Mouse (Mus musculus): ENCODE results near the gene Metrn. TPM values are rescaled to one million over a fixed set of nuclear protein-coding genes. Genes with fewer than 3 reads are reported as not detected.

Gene Metrn
- total RNA-seq, 2 experiments from 2014 or later = 1.3 to 3.2 TPM

DNA sequence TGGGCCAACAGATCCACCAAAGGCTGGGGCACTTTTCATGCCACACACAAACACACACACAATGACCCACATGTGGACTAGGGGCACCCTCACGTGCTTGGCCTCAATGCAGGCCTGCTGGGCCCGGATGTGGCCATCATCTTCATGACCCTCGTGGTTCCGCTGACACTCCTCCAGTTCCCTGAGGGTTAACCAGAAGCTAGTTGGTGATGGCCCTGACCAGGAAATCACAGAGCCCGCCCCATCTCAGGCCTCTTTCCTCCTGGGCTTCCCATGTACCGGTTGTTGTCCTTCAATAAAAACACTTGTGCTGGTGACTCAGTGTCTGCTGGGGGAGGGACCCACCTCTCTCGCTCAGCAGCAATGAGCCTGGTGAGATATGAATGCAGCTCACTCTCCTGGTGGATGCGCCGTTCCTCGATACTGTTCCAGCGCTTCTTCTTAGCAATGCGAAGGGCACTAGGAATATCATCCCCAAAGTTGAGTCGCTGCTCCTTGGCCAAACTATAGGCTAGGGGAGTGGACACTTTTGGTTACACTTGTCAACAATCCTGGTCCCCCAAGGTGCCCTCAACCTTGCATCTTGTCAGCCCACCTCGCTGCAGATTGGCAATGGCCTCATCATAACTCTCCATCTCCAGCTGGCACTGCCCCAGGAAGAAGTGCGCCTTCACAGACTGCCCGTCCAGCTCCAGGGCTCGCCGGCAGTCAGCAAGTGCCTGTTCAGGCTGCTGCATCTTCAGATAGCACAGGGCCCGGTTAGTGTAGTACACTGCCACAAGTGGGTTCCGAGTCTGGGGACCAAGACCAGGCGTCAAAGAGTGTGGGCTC lies 34.7 kb upstream of the Metrn start:
- no peak for ATAC-seq (replicated peaks; ENCODE audit: low FRiP score, poor library complexity, severe bottlenecking)

DNA sequence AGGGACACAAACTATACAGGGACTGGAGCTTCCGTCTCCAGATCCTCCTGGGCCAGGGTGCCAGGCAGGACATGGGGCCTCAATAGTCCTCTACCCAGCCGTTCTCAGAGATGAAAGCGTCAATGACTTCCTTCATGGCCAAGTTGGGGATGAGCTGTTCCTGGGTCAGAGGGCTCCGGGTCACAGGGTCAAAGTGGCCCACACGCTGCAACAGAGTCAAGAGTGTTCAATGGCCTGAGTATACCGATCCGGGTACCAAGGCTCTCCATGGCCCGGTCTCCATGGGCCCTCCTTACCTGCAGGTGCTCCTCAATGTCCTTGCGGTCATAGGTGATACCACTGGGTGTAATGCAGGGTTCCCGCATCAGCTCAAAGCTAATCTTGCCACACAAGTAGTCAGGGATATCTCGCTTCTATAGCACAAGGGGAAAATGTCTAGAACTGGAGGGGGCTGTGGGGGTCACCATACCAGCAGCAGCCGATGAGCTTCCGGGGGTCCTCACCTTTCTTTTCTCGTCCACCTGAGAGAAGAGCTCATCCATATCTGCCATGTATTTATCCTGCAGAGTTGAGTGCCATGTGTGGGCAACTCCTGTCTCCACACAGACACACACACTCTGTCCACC lies 34.0 kb upstream of the Metrn start:
- no peak for ATAC-seq (replicated peaks; ENCODE audit: low FRiP score, poor library complexity, severe bottlenecking)

- ATAC-seq (replicated peaks; ENCODE audit: low FRiP score, poor library complexity, severe bottlenecking) = no peak
These were observed 33.3 kb upstream of the Metrn start for GRCm38 (mm10) chr17:25830200-25830753.

- ATAC-seq (replicated peaks; ENCODE audit: low FRiP score, poor library complexity, severe bottlenecking) = no peak
These were observed 32.7 kb upstream of the Metrn start for GRCm38 (mm10) chr17:25829558-25830017.

GRCm38 (mm10) chr17:25828712-25829557 lies 32.0 kb upstream of the Metrn start, which contains the start of gene Jmjd8:
Gene Jmjd8 (plus strand): TSS chr17:25828867.
- peak; percentile 50 for ATAC-seq (replicated peaks; ENCODE audit: low FRiP score, poor library complexity, severe bottlenecking)

DNA sequence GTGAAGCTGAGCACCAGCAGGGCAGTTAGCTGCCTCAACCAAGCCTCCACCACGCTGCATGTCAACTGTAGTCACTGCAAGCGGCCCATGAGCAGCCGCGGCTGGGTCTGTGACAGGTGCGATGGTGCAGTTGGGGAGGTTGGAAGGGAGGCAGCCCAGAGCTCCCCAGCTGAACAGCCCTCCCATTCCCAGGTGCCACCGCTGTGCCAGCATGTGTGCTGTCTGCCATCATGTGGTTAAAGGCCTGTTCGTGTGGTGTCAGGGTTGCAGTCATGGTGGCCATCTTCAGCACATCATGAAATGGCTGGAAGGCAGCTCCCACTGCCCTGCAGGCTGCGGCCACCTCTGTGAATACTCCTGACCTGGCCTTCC lies 31.3 kb upstream of the Metrn start:
- ATAC-seq (replicated peaks; ENCODE audit: low FRiP score, poor library complexity, severe bottlenecking) = no peak

DNA sequence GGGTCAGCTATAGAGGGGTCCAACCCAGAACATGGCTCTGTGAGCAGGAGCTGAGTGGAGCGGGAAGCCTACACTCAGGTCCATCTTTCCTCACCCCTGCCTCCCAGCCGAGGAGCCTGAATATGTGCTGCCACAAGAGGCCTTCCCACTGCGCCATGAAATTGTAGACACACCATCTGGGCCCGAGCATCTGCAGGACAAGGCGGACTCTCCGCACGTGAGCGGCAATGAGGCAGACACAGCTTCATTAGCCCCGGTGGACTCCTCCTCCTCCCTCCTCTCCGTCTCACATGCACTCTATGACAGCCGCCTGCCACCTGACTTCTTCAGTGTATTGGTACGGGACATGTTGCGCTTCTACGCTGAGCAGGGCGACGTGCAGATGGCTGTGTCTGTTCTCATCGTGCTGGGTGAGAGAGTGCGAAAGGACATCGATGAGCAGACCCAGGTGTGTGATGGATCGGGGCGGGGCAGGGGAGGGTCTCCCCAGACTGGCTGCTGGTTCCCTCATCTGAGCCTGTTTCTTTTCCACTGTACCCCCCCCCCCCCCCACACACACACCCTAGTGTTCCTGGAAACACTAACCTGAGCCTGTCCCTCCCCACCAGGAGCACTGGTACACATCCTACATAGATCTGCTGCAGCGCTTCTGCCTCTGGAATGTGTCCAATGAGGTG lies 30.7 kb upstream of the Metrn start:
- no peak for ATAC-seq (replicated peaks; ENCODE audit: low FRiP score, poor library complexity, severe bottlenecking)

DNA sequence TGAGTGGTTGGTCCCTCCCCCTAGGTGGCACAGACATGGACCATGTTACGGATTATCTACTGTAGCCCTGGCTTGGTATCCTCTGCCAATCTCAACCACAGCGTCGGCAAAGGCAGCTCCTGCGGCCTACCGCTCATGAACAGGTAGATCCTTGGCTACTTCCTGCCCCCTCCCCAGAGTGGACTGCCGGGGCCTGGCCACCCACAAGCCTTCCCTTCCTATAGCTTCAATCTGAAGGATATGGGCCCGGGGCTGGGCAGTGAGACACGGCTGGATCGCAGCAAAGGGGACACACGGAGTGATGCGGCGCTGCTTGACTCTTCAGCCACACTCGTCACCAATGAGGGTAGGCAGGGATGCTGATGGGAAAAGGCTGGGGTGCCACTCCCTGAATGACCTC lies 30.1 kb upstream of the Metrn start:
- no peak for ATAC-seq (replicated peaks; ENCODE audit: low FRiP score, poor library complexity, severe bottlenecking)

DNA sequence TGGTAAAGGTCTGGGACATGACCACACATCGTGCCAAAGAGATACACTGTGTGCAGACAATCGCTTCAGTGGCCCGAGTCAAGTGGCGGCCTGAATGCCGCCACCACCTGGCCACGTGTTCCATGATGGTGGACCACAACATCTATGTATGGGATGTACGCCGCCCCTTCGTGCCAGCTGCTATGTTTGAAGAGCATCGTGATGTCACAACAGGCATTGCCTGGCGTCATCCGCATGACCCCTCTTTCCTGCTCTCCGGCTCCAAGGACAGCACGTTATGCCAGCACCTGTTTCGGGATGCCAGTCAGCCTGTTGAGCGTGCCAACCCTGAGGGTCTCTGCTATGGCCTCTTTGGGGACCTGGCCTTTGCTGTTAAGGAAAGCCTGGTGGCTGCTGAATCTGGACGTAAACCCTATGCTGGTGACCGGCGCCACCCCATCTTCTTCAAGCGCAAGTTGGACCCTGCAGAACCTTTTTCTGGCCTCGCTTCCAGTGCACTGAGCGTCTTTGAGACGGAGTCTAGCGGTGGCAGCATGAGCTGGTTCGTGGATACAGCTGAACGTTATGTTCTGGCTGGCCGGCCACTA lies 29.1 kb upstream of the Metrn start:
- ATAC-seq (replicated peaks; ENCODE audit: low FRiP score, poor library complexity, severe bottlenecking) = no peak

GRCm38 (mm10) chr17:25825311-25825710 lies 28.4 kb upstream of the Metrn start:
- ATAC-seq (replicated peaks; ENCODE audit: low FRiP score, poor library complexity, severe bottlenecking) = no peak

DNA sequence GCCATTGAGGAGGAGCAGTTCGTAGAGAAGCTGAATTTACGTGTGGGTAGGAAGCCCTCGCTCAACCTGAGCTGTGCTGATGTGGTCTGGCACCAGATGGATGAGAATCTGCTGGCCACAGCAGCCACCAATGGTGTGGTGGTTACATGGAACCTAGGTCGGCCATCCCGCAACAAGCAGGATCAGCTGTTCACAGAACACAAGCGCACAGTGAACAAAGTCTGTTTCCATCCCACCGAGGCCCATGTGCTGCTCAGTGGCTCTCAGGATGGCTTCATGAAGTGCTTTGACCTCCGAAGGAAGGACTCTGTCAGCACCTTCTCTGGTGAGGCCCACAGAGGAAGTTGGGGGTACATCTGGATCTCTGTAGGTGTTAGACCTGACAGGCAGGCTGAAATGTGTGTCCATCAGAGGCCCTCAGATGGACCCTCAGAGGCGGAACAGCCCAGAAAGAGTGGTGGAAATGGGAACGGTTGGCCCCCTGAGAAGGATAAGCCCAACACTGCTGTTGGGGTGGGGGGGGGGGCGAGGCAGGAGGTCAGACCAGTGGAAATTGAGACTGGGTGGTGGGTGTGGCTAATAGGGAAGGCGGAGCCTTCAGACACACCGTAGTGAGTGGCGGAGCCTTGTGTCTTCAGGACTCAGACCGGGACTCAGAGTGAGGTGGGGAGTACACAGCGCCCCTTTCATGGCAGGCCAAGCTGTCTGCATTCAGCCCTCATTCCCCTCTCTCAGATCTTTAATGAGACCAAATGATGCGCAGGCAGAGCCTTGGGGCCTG lies 27.6 kb upstream of the Metrn start:
- no peak for ATAC-seq (replicated peaks; ENCODE audit: low FRiP score, poor library complexity, severe bottlenecking)

DNA sequence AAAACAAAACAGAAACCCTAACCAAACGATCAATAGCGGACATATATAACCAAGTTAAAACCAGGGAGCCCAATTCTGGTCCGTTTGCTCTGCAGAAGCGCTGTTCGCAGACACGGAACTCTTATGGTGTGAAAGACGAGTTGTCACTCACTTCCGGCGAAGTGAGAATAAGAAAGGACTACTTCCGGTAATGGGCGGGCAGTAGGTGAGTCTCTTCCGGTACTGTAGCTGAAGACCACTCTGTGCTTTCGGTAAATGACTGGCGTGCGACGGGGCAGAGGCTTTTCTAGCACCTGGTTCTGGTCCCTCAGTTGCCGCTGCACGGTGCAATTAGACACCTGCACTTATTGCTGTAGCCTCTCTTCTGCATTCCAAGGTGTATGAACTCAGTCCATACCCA lies 26.5 kb upstream of the Metrn start, which contains the start of gene Wdr24:
TSS of gene Wdr24 (plus strand) at position 176 of the 400 bp plus-strand sequence.
- peak; percentile 89 for ATAC-seq (replicated peaks; ENCODE audit: low FRiP score, poor library complexity, severe bottlenecking)

- peak; percentile 58 for ATAC-seq (replicated peaks; ENCODE audit: low FRiP score, poor library complexity, severe bottlenecking)
These were observed 22.2 kb upstream of the Metrn start for GRCm38 (mm10) chr17:25818851-25819780.

GRCm38 (mm10) chr17:25817662-25818061 lies 20.7 kb upstream of the Metrn start:
- no peak for ATAC-seq (replicated peaks; ENCODE audit: low FRiP score, poor library complexity, severe bottlenecking)

DNA sequence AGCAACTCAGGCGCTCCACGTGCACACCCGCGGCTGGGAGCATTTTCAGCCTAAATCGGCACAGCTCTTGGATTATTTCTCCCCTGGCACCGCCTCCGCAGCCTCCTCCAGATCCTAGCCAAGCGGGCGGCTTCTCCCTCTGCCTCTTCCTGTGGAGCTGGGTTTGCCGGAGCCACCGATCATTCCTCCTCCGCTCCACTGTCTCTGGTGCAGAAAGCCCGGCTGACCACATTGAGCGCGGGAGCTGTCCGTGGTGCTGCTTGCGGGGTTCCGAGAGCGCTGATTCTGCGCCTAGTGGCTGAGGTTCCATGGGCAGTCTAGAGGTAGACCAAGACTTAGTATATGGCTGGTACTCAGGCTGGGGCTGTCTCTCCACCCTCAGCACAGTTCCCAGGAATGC lies 16.5 kb upstream of the Metrn start:
- ATAC-seq (replicated peaks; ENCODE audit: low FRiP score, poor library complexity, severe bottlenecking) = 0 out of 2 replicates have a peak, but pooled peaks have one; percentile 38

- no peak for ATAC-seq (replicated peaks; ENCODE audit: low FRiP score, poor library complexity, severe bottlenecking)
These were observed 14.0 kb upstream of the Metrn start for GRCm38 (mm10) chr17:25810890-25811289.

DNA sequence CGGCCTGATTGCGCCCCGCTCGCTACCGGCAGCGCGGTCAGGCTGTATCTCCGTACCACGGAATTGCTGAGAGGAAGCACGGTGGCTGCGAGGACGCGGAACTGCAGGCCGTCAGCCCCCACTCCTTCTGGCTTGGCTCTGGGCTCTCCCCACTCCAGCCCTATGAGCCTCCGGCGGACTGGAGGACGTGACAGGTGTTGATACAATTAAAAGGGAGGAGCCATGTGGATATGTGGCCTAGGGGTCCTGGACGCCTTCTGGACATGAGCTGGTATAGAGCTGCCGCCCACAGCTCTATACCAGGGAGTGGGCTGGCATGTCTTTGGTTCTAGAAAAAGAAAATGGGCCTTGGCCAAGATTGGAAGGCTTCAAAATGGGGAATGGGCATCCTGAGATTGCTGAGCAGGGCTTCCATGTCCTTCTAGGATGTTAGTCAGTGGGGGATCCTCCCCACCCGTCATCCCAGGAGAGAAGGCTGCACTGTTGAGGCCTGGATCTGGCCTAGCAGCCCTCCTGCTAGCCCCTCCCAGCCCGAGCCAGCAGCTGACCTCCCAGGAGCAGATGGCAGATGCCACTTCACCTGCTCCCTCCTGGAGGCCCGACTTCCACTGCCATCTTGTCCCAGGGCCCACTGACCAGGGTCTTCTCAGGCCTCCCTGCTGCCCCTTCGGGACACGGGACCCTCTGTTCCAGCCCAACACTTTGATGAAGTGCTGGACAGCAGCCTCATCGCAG lies 12.8 kb upstream of the Metrn start:
- no peak for ATAC-seq (replicated peaks; ENCODE audit: low FRiP score, poor library complexity, severe bottlenecking)
